Mouse (Mus musculus): ENCODE results near the gene Olfr1283.
"Not testable (repeated sequence)": the region's sequence is repeated elsewhere in the genome, so short reads cannot be mapped to it uniquely, and the experiment has no call there.

The Olfr1283 gene

GRCm38 (mm10) chr2:111366490-111366889 is at the start of gene Olfr1283:
TSS of gene Olfr1283 (plus strand) at chr2:111366790.
- no peak for DNase-seq (ENCODE audit: low read depth, low spot score)

GRCm38 (mm10) chr2:111326220-111326619 is 40.4 kb upstream of the Olfr1283 start, which contains the start of gene Olfr1281:
TSS of gene Olfr1281 (plus strand) at chr2:111326520.
- DNase-seq (ENCODE audit: low read depth, low spot score): no peak

GRCm38 (mm10) chr2:111333721-111334120 is 32.9 kb upstream of the Olfr1283 start:
- not testable (repeated sequence) for DNase-seq (ENCODE audit: low read depth, low spot score)

- DNase-seq (ENCODE audit: low read depth, low spot score): no peak
Observed at GRCm38 (mm10) chr2:111335976-111336375, 30.6 kb upstream of the Olfr1283 start, which contains the start of gene Olfr1282. TSS of gene Olfr1282 (minus strand) at chr2:111336076.

- DNase-seq (ENCODE audit: low read depth, low spot score): no peak
Observed at GRCm38 (mm10) chr2:111375222-111375621, 8.6 kb downstream of the Olfr1283 start, which contains the start of gene Olfr1284. TSS of gene Olfr1284 (plus strand) at chr2:111375522.

Data from A20 (cell line).